Mouse (Mus musculus): ENCODE data around the gene Ip6k2. TPM values are rescaled to one million over a fixed set of nuclear protein-coding genes. Genes with fewer than 3 reads are reported as not detected.

Gene Ip6k2
- polyA plus RNA-seq, 1 experiment from 2014 or later: 71.3 TPM

GRCm38 (mm10) chr9:108853635-108854240, 70.1 kb downstream of the Ip6k2 start:
- H3K27ac ChIP-seq: peak overlapping the region; percentile 88
- peak overlapping the region; percentile 40 for H3K9ac ChIP-seq
- H3K4me3 ChIP-seq (replicated peaks): peak overlapping the region; percentile 66
- WGBS: 3% methylated on average over 25 of the region's 25 CpGs
- H3K9me3 ChIP-seq: no peaks in the 10 kb centered on the region
- peak overlapping the region; percentile 85 for H3K4me2 ChIP-seq
- no peaks in the 10 kb centered on the region for H3K27me3 ChIP-seq (replicated peaks)
- peak; percentile 90 for ATAC-seq (ENCODE audit: insufficient read depth, low FRiP score, low read depth)
- H3K4me1 ChIP-seq: peaks cover 16% of the 10 kb centered on the region
- H3K36me3 ChIP-seq: no peaks in the 10 kb centered on the region; the same call in 1 of the 2 replicates

GRCm38 (mm10) chr9:108854241-108854696, 70.7 kb downstream of the Ip6k2 start:
- WGBS: under 1% methylated on average over 28 of the region's 28 CpGs
- Histone ChIP-seq H3K4me2 (peak overlapping the region; percentile 85), H3K4me1 (peaks cover 16% of the 10 kb centered on the region), H3K9ac (peak overlapping the region; percentile 40), H3K9me3 (no peaks in the 10 kb centered on the region), H3K27me3 (replicated peaks) (no peaks in the 10 kb centered on the region), H3K4me3 (replicated peaks) (peak overlapping the region; percentile 66), H3K27ac (peak overlapping the region; percentile 88), H3K36me3 (no peaks in the 10 kb centered on the region; the same call in 1 of the 2 replicates)
- peak; percentile 83 for ATAC-seq (ENCODE audit: insufficient read depth, low FRiP score, low read depth)

DNA sequence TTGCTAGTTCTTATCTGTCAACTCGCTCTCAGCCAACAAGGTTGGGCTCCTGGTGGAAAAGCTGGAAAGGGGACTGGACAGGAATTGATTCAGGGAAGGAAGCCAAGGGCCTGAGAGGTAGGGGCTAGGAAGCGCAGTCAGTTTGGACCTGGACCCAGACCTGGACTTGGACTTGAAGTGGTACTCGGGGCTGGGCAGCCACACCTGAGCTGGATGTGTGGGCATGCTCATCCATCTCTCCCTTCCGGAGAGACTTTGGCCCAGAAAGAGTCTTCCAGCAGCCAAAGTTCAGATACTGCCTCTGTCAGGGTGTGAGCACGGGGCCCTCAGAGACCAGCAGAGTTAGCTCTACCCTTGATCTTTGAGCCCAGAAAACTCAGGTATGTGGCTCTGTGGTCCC, 71.7 kb downstream of the Ip6k2 start:
- no peaks in the 10 kb centered on the region; the same call in 1 of the 2 replicates for H3K36me3 ChIP-seq
- H3K4me3 ChIP-seq (replicated peaks): peak overlapping the region; percentile 66; the same call in 1 of the 2 replicates
- 0 out of 2 replicates have a peak overlapping the region, but pooled peaks have one; percentile 37 for H3K27ac ChIP-seq
- no peaks in the 10 kb centered on the region for H3K27me3 ChIP-seq (replicated peaks)
- no peak for ATAC-seq (ENCODE audit: insufficient read depth, low FRiP score, low read depth)
- no peak overlapping the region for H3K9ac ChIP-seq
- WGBS: 46% methylated on average over 5 of the region's 5 CpGs
- H3K4me1 ChIP-seq: peaks cover 16% of the 10 kb centered on the region
- no peaks in the 10 kb centered on the region for H3K9me3 ChIP-seq
- H3K4me2 ChIP-seq: peak overlapping the region; percentile 85; the same call in 1 of the 2 replicates

Small RNAs within 50 kb of the gene (microRNA-seq; reads per million reads assigned to microRNA genes)
- not detected for gene Gm23156

Other genes starting within 250 kb of the Ip6k2 start
- gene Impdh2, start 223.5 kb upstream of the Ip6k2 start, polyA plus RNA-seq (2015; fragmentation: Nextera tagmentation; extraction: Ambion mirVana): 152 and 175 TPM in 2 replicates
- 38.0 and 38.9 TPM in 2 replicates for gene Ndufaf3, start 216.4 kb upstream of the Ip6k2 start, polyA plus RNA-seq (2015; fragmentation: Nextera tagmentation; extraction: Ambion mirVana)
- gene Dalrd3, start 213.9 kb upstream of the Ip6k2 start, polyA plus RNA-seq (2015; fragmentation: Nextera tagmentation; extraction: Ambion mirVana): 108 and 126 TPM in 2 replicates
- gene Wdr6, start 205.1 kb upstream of the Ip6k2 start, polyA plus RNA-seq (2015; fragmentation: Nextera tagmentation; extraction: Ambion mirVana): 74.9 and 88.4 TPM in 2 replicates
- 5.5 and 6.1 TPM in 2 replicates for gene P4htm, start 186.1 kb upstream of the Ip6k2 start, polyA plus RNA-seq (2015; fragmentation: Nextera tagmentation; extraction: Ambion mirVana)
- gene Arih2, start 134.4 kb upstream of the Ip6k2 start, polyA plus RNA-seq (2015; fragmentation: Nextera tagmentation; extraction: Ambion mirVana): 42.0 and 43.5 TPM in 2 replicates
- 40.5 and 51.1 TPM in 2 replicates for gene Slc25a20, start 121.7 kb upstream of the Ip6k2 start, polyA plus RNA-seq (2015; fragmentation: Nextera tagmentation; extraction: Ambion mirVana)
- gene Prkar2a, start 94.5 kb upstream of the Ip6k2 start, polyA plus RNA-seq (2015; fragmentation: Nextera tagmentation; extraction: Ambion mirVana): 32.9 and 39.3 TPM in 2 replicates
- 10.5 and 13.0 TPM in 2 replicates for gene Nckipsd, start 24.6 kb downstream of the Ip6k2 start, polyA plus RNA-seq (2015; fragmentation: Nextera tagmentation; extraction: Ambion mirVana)
- 0.94 and 1.2 TPM in 2 replicates for gene Celsr3, start 42.5 kb downstream of the Ip6k2 start, polyA plus RNA-seq (2015; fragmentation: Nextera tagmentation; extraction: Ambion mirVana)
- 12.8 and 18.5 TPM in 2 replicates for gene Slc26a6, start 69.5 kb downstream of the Ip6k2 start, polyA plus RNA-seq (2015; fragmentation: Nextera tagmentation; extraction: Ambion mirVana)
- gene Tmem89, start 130.8 kb downstream of the Ip6k2 start, polyA plus RNA-seq (2015; fragmentation: Nextera tagmentation; extraction: Ambion mirVana): not detected in 2 replicates
- 499 and 511 TPM in 2 replicates for gene Uqcrc1, start 152.8 kb downstream of the Ip6k2 start, polyA plus RNA-seq (2015; fragmentation: Nextera tagmentation; extraction: Ambion mirVana)
- 5.9 and 6.6 TPM in 2 replicates for gene Col7a1, start 169.8 kb downstream of the Ip6k2 start, polyA plus RNA-seq (2015; fragmentation: Nextera tagmentation; extraction: Ambion mirVana)
- gene Ucn2, start 202.2 kb downstream of the Ip6k2 start, polyA plus RNA-seq (2015; fragmentation: Nextera tagmentation; extraction: Ambion mirVana): 0.12 and 0.19 TPM in 2 replicates
- 9.6 and 10.2 TPM in 2 replicates for gene Pfkfb4, start 208.0 kb downstream of the Ip6k2 start, polyA plus RNA-seq (2015; fragmentation: Nextera tagmentation; extraction: Ambion mirVana)

Data from stomach, embryonic 15.5 days (tissue).